Mouse (Mus musculus) retina, postnatal 1 day (tissue): ENCODE measurements around the gene Ythdf2.
A peak's percentile ranks its signal among the peaks of the same experiment; 100 is the strongest.
"Not testable (repeated sequence)": the region's sequence is repeated elsewhere in the genome, so short reads cannot be mapped to it uniquely, and the experiment has no call there.

Experiments
- DNase-seq: peaks from one replicate; pipeline ENCODE4 v3.0.0-alpha.2; 2012

The Ythdf2 gene

DNA sequence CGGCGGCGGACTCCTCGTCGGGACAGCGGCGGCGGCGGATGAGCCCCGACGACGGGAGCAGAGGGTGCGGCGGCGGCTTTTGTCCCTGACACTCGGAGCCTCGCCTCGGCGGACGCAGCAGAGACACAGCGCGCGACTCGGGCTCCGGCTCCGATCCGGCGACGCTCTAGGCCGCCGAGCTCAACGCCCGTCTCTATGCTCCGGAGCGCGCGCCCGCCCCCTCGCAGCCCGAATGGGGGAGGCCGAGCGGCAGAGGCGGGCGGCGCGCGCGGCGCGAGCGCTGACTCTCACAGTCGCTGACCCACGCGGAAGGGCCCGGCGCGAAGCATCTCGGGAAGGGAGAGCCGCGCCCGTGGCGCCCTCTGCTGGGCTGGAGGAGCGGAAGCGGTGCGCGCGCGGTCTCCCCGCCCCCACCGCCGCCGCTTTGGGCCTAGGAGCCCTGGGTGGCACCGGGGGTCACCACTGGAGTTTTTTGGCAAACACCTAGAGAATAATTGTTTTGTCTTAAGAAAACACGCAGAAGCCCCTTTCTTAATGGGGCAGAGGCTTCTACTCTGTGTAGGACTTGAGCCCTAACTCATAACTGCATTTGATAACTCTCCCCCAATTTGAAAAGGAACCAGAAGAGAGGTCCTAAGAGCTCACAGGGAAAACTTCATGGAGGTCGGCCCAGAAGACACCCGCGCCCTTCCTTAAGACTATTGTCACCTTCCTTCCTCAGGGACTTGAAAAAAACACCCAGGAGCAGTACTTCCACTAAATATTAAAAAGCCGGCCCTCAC lies at the start of gene Ythdf2:
Gene Ythdf2, minus strand, starts transcription at position 351 of the 782 bp plus-strand sequence.
- DNase-seq: peak; percentile 99

DNA sequence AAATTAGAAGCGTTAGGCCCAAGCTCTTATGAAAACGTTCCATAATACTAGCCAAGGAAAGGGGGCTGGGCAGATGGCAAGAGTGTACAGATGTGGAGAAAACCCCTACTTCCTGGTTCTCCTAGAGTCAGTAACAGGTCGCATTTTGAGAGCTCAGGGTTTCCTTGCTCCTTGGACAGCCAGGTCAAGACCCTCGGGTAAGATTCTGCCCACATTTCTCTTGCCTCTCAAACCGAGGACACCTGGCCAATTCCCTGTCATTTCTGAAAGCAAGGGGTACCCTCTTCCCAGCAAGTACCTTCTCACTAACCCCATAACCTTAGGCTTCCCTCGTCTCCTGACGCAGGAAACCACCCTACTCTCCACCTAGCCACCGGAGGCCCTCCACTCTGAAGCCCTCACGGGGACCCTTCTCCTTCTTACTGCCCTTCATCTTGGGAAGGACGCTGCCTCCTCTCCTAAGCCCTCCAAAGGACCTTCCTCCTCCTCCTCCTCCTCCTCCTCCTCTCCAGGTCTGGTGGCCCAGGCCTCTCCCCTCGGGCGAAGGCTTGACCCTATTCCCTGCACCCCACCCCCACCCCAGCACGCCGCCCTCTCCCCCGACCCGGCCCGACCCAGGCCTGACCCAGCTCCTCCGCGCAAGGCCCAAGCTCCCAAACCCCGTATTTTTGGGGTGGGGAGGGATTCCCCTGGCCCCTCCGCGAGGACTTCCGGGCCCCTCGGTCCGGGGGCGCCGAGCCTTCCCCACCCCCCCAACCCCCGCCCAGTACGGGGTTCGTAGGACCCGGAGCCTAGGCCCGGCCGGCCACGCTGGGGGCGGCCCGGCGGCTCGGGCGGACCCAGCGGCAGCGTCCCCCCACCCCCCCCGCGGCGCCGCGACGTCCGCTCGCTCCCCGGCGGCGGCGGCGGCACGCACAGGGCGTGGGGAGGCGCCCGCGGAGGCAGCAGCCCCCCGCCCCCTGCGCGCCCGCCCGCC lies 48.6 kb upstream of the Ythdf2 start:
- peak; percentile 80 for DNase-seq

DNA sequence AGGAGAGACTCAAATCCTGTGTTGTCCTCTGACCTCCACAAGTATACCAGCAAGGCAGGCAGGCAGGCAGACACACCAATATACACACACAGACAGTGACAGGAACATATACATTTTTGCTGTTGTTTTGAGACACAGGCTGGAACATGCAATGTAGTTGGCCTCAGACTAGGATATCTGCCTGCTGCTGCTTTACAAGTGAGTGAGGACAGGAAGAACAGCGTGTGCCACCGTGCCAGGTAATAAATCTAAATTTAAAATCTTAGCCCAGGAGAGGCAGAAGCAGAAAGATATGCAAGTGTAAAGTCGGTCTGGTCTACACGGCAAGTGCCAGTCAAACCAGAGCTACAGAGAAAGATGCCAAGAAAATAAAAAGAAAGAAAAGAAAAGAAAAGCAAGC lies 47.1 kb upstream of the Ythdf2 start:
- DNase-seq: no peak

DNA sequence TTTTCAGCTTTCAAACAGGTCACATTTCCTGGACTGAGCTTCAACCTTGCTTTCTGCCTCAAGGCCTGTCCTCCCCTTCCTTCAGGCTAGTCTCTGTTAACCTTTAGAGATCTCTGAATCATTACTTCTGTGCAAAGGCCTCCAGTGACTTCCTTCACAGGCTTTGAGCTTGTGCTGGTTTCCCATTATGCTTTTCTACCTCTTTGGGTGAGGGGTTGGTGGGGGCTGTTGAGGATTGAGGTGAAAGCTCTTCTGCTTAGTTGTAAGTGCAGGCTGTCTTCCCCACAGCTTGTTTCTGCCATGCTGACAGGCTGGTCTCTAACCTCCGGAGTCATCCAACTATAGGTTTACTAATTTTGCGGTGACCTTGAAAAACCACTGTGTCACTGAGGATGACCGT lies 44.3 kb upstream of the Ythdf2 start:
- DNase-seq: no peak

- DNase-seq: no peak
Observed at GRCm38 (mm10) chr4:132254986-132255385, 42.9 kb upstream of the Ythdf2 start.

GRCm38 (mm10) chr4:132253622-132254021 lies 41.5 kb upstream of the Ythdf2 start:
- DNase-seq: no peak

- no peak for DNase-seq
Observed at GRCm38 (mm10) chr4:132253128-132253527, 41.0 kb upstream of the Ythdf2 start.

GRCm38 (mm10) chr4:132251596-132251995 lies 39.5 kb upstream of the Ythdf2 start:
- DNase-seq: no peak

DNA sequence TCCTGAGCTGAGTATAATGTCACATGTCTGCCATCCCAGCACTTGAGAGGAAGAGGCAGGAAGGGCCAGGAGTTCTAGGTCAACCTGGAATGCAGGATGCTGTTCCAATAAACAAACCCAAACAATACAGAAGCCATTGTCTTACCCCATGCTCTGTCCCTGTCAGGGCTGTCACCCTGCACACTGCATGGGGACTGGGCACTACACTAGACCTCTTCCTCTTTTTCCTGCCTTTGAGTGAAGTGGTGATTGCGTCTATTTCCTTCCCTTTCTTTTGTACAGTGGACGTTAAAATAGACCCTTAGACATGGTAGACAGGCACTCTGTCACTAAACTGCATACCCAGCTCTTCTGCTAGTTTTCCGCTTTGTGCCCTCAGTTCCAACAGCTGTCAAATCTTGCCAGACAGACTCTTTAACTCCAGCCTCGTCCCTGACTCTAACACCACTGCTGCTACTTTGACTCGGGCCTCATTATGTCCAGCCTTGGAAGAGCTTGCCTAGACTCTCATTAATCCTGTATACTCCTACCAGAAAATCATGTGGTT lies 35.4 kb upstream of the Ythdf2 start:
- no peak for DNase-seq

GRCm38 (mm10) chr4:132245643-132246042 lies 33.5 kb upstream of the Ythdf2 start:
- no peak for DNase-seq

GRCm38 (mm10) chr4:132241208-132241607 lies 29.1 kb upstream of the Ythdf2 start:
- no peak for DNase-seq

GRCm38 (mm10) chr4:132240367-132240766 lies 28.3 kb upstream of the Ythdf2 start:
- no peak for DNase-seq

GRCm38 (mm10) chr4:132238356-132238755 lies 26.3 kb upstream of the Ythdf2 start:
- DNase-seq: peak; percentile 6

- DNase-seq: no peak
Observed at GRCm38 (mm10) chr4:132234710-132235109, 22.6 kb upstream of the Ythdf2 start.

GRCm38 (mm10) chr4:132230422-132230821 lies 18.3 kb upstream of the Ythdf2 start:
- DNase-seq: no peak

DNA sequence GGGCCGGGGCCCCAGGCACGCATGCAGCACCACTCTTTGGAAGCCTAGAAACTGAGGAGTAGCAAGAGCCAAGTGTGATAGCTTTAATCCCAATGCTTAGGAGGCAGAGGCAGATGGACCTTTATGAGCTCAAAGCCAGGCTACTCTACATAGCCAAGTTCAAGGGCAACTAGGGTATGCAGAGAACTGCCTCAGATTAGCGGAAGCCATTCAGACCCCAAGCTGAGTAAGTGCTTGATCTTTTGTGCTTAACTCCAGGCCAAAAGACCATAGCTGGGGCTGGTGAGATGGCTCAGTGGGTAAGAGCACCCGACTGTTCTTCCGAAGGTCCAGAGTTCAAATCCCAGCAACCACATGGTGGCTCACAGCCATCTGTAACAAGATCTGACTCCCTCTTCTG lies 9.9 kb upstream of the Ythdf2 start:
- not testable (repeated sequence) for DNase-seq

DNA sequence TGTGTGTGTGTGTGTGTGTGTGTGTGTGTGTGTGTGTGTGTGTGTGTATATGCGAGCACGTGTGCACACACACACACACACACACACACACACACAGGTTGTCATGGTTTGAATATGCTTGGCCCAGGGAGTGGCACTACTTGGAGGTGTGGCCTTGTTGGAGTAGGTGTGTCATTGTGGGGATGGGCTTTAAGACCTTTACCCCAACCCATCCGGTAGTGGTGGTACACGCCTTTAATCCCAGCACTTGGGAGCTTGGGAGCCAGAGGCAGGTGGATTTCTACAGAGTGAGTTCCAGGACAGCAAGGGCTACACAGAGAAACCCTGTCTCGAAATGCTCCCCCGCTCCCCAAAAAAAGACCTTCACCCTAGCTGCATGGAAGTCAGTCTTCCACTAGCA lies 6.3 kb upstream of the Ythdf2 start:
- not testable (repeated sequence) for DNase-seq

- no peak for DNase-seq
Observed at GRCm38 (mm10) chr4:132217781-132218180, 5.7 kb upstream of the Ythdf2 start.

- DNase-seq: no peak
Observed at GRCm38 (mm10) chr4:132216602-132217001, 4.5 kb upstream of the Ythdf2 start.

DNA sequence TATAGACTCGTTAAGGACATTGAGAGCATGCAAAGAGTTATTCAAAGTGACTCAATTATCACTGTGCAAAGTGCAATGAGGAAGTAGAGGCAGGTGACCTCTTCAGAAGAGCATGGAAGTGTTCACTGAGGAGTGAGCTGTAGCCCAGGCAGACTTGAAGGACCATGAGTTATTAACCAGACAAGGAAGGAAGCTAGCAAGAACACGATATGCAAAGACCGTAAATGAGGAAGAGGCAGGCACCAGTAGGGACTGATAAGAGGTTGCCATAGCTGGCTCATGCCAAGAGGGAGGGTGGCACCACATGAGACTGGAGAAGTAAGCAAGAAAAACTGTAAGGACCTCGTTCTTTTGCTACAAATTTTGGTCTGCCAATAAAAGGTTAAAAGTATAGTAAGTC lies 2.7 kb upstream of the Ythdf2 start:
- no peak for DNase-seq

- DNase-seq: peak; percentile 36
Observed at GRCm38 (mm10) chr4:132211091-132211942, 786 bp downstream of the Ythdf2 start.

DNA sequence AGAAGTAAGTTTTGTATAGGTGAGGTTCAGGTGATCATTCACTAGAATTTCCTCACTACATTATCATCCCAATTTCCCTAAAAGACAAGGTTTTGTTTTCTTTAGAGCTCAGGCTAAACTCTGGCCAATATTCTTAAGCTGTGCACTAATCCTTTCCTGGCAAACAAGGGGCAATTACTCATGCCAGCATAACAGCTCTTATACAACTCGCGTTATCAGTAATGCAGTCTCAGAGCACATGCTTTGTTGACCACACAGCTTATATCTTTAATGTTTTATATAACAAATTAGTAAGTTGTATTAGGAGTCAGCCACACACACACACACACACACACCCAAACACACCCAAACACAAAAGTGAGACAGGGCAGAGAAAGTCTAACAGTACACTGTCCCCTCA lies 1.8 kb downstream of the Ythdf2 start:
- no peak for DNase-seq

GRCm38 (mm10) chr4:132209299-132209698 lies 2.8 kb downstream of the Ythdf2 start:
- DNase-seq: no peak
